Mouse (Mus musculus) CH12.LX (cell line): Measurements from ENCODE around the gene Map6. TPM values are rescaled to one million over a fixed set of nuclear protein-coding genes. Genes with fewer than 3 reads are reported as not detected.

Source experiments
- DNase-seq: peaks from one replicate; pipeline ENCODE4 v3.0.0-alpha.2; 2013; ENCODE audit errors: extremely low read depth
- H3K27ac ChIP-seq: 2 replicates; pipeline ENCODE4 v1.5.1; 2012; ENCODE audit warnings: low read depth, mild to moderate bottlenecking, control low read depth, moderate library complexity; ENCODE audit not compliant: insufficient read depth
- H3K27me3 ChIP-seq: replicated peaks from 2 replicates; pipeline ENCODE3; 2012; ENCODE audit warnings: inconsistent platforms
- H3K36me3 ChIP-seq, 2 experiments: replicated peaks in 1 of 2; 2 replicates each; pipeline versions ENCODE3 to v1.6.1; 2012; ENCODE audit warnings: inconsistent platforms in 1 of 2, low read length in 1 of 2, mild to moderate bottlenecking in 1 of 2, mixed read lengths in 1 of 2, moderate library complexity in 1 of 2; ENCODE audit not compliant: control insufficient read depth in 1 of 2, insufficient read depth in 1 of 2
- H3K4me1 ChIP-seq, 2 experiments: 2 replicates each; pipeline ENCODE4 v1.6.1; 2012; ENCODE audit warnings: inconsistent platforms in 1 of 2, moderate library complexity in 1 of 2; ENCODE audit not compliant: insufficient read depth in 2 of 2, control insufficient read depth in 1 of 2
- H3K4me2 ChIP-seq: 2 replicates; pipeline ENCODE4 v1.6.1; 2012; ENCODE audit warnings: low read depth, mild to moderate bottlenecking, control low read depth; ENCODE audit not compliant: poor library complexity, insufficient read depth, severe bottlenecking
- H3K4me3 ChIP-seq, 3 experiments: fragments of 150-350 bp in 1 of 3; sonication (generic) in 1 of 3; replicated peaks in 1 of 3; 2 replicates each; pipeline versions ENCODE3 to v1.5.1; 2011 to 2012; ENCODE audit warnings: low read depth in 2 of 3, low read length in 2 of 3, mild to moderate bottlenecking in 2 of 3, moderate library complexity in 2 of 3, control low read depth in 1 of 3, improper control_type of control experiment in 1 of 3, inconsistent platforms in 1 of 3, mixed read lengths in 1 of 3; ENCODE audit not compliant: poor library complexity in 1 of 3
- H3K79me2 ChIP-seq: replicated peaks from 2 replicates; pipeline ENCODE4 v1.6.1; 2012; ENCODE audit warnings: mild to moderate bottlenecking, moderate library complexity; ENCODE audit not compliant: control insufficient read depth, poor library complexity, insufficient read depth, severe bottlenecking; ENCODE audit errors: extremely low read depth
- H3K9ac ChIP-seq: 2 replicates; pipeline ENCODE4 v1.6.1; 2012; ENCODE audit warnings: low read depth, mild to moderate bottlenecking, control low read depth, moderate library complexity; ENCODE audit not compliant: insufficient read depth
- H3K9me3 ChIP-seq: replicated peaks from 2 replicates; pipeline ENCODE3; 2012; ENCODE audit warnings: low read length, inconsistent platforms, mixed read lengths
- BHLHE40 ChIP-seq: IDR thresholded peaks from 2 replicates; pipeline ENCODE4 v1.6.1; 2011; ENCODE audit warnings: mild to moderate bottlenecking, low read depth, low read length, improper control_type of control experiment
- CTCF ChIP-seq, 2 experiments: IDR thresholded peaks in 1 of 2; conservative IDR thresholded peaks in 1 of 2; 2 replicates each; pipeline ENCODE4 v1.5.1; 2011 to 2012; ENCODE audit warnings: low read depth in 2 of 2, low read length in 2 of 2, improper control_type of control experiment in 1 of 2, inconsistent platforms in 1 of 2, mild to moderate bottlenecking in 1 of 2, moderate library complexity in 1 of 2
- E2F4 ChIP-seq: IDR thresholded peaks from 2 replicates; pipeline ENCODE4 v1.6.1; 2011; ENCODE audit warnings: low read depth, low read length, improper control_type of control experiment; ENCODE audit not compliant: insufficient replicate concordance
- IRF4 ChIP-seq: IDR thresholded peaks from 2 replicates; pipeline ENCODE4 v1.6.1; 2014; ENCODE audit warnings: low read depth, mild to moderate bottlenecking, inconsistent platforms, low read length, improper control_type of control experiment
- MXI1 ChIP-seq: IDR thresholded peaks from 2 replicates; pipeline ENCODE4 v1.6.1; 2011; ENCODE audit warnings: mild to moderate bottlenecking, low read depth, low read length, improper control_type of control experiment
- NRF1 ChIP-seq: IDR thresholded peaks from 2 replicates; pipeline ENCODE4 v1.6.1; 2014; ENCODE audit warnings: low read depth, mild to moderate bottlenecking, inconsistent platforms, low read length, improper control_type of control experiment, moderate library complexity
- POLR2AphosphoS2 ChIP-seq: IDR thresholded peaks from 2 replicates; pipeline ENCODE4 v1.6.1; 2011; ENCODE audit warnings: low read depth, low read length, improper control_type of control experiment
- RAD21 ChIP-seq: IDR thresholded peaks from 2 replicates; pipeline ENCODE4 v1.6.1; 2011; ENCODE audit warnings: low read depth, mild to moderate bottlenecking, low read length, improper control_type of control experiment, moderate library complexity
- SIN3A ChIP-seq: IDR thresholded peaks from 2 replicates; pipeline ENCODE4 v1.6.1; 2012; ENCODE audit warnings: low read length, improper control_type of control experiment, inconsistent platforms
- SMC3 ChIP-seq: IDR thresholded peaks from 2 replicates; pipeline ENCODE4 v1.6.1; 2011; ENCODE audit warnings: low read depth, low read length, improper control_type of control experiment
- UBTF ChIP-seq: IDR thresholded peaks from 2 replicates; pipeline ENCODE4 v1.6.1; 2012; ENCODE audit warnings: low read depth, mild to moderate bottlenecking, inconsistent platforms, low read length, improper control_type of control experiment, moderate library complexity
- USF1 ChIP-seq: IDR thresholded peaks from 2 replicates; pipeline ENCODE4 v1.6.1; 2014; ENCODE audit warnings: low read depth, mild to moderate bottlenecking, inconsistent platforms, low read length, improper control_type of control experiment
- ZC3H11A ChIP-seq: IDR thresholded peaks from 2 replicates; pipeline ENCODE4 v1.6.1; 2012; ENCODE audit warnings: low read depth, mild to moderate bottlenecking, inconsistent platforms, low read length, improper control_type of control experiment
- ZKSCAN1 ChIP-seq: IDR thresholded peaks from 2 replicates; pipeline ENCODE4 v1.6.1; 2012; ENCODE audit warnings: low read depth, inconsistent platforms, low read length, improper control_type of control experiment, borderline replicate concordance
- ZNF384 ChIP-seq: IDR thresholded peaks from 2 replicates; pipeline ENCODE4 v1.6.1; 2012; ENCODE audit warnings: low read depth, low read length, improper control_type of control experiment, inconsistent platforms
- dilution Hi-C: fragments of 300-500 bp; cut with MboI; formaldehyde crosslinking; loops from 2 replicates; pipeline ENCODE4 v1.14.3; 2020; ENCODE audit warnings: low sequenced_read_pairs; ENCODE audit not compliant: extremely low pct_unique_long_range_greater_than_20kb, extremely low pct_ligation_motif_present
- in situ Hi-C: fragments of 300-500 bp; cut with MboI; formaldehyde crosslinking; loops from 3 replicates; pipeline ENCODE4 v1.14.3; 2019; ENCODE audit warnings: low sequenced_read_pairs, low pct_ligation_motif_present, low pct_unique_long_range_greater_than_20kb, mixed read lengths
- polyA plus RNA-seq: library from polyadenylated mRNA; unstranded; fragments of >175 nt; gene quantifications from 2 replicates; pipeline ENCODE4 v1.2.1, GENCODE M21; 2012; ENCODE audit warnings: low read depth; ENCODE audit not compliant: insufficient read length
- total RNA-seq, 2 experiments: library from RNA; depleted of rRNA; stranded (reverse); fragments of 300-350 nt in 1 of 2; fragments of >200 nt in 1 of 2; gene quantifications; 2 replicates each; pipeline ENCODE4 v1.2.3; 2012 to 2014

Map6 gene
- total and polyA plus RNA-seq, 3 experiments: 0.32 to 1.4 (median 1.1) TPM

DNA sequence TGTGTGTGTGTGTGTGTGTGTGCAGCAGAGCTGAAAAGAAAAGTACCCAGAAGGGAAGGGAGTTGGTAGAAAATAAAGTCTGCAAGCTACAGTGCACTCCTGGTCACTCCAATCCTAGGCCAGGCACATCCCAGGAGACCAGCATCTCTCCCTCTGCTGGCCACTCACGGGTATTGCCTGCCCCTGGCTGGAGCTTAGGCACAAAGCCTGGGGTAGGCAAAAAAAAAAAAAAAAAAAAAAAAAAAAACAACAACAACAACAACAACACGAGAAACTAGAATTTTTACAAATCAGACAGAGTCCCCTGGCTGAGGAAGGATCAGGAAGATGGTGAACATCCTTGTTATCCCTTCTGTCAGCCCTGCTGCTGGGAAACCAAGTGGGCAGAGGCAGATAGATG lies 37.8 kb upstream of the Map6 start:
- H3K36me3 ChIP-seq: no peaks in the 10 kb centered on the region
- no peaks in the 10 kb centered on the region for H3K79me2 ChIP-seq
- in situ Hi-C loops: no loop called here
- TF ChIP-seq ZNF384 (peak; percentile 82), MXI1 (no peak), E2F4 (no peak), RAD21 (peak; percentile 11), BHLHE40 (no peak), SMC3 (peak; percentile 33), CTCF (conservative IDR thresholded peaks at IDR 0.05 in 1 of 2, IDR thresholded peaks at IDR 0.05 in 1 of 2; ENCODE audit: low read depth in 2 of 2, low read length in 2 of 2) (peak; percentile 38 to 60)
- TF ChIP-seq, all 38 proteins: peak for 4
- Histone ChIP-seq H3K4me3 (no peak overlapping the region), H3K4me1 (no peaks in the 10 kb centered on the region), H3K27ac (no peak overlapping the region), H3K27me3 (peaks cover 9% of the 10 kb centered on the region), H3K4me2 (no peak overlapping the region), H3K9me3 (no peaks in the 10 kb centered on the region), H3K9ac (no peak overlapping the region)
- dilution Hi-C loops: no loop called here
- peak; percentile 24 for DNase-seq

- H3K9me3 ChIP-seq: no peaks in the 10 kb centered on the region
- no peak for TF ChIP-seq POLR2AphosphoS2
- no peak for TF ChIP-seq UBTF
- no peak for TF ChIP-seq NRF1
- TF ChIP-seq ZKSCAN1: no peak
- TF ChIP-seq ZNF384: no peak
- no peak for TF ChIP-seq SIN3A
- TF ChIP-seq USF1: no peak
- no peak for TF ChIP-seq ZC3H11A
- TF ChIP-seq IRF4: no peak
- H3K36me3 ChIP-seq: no peaks in the 10 kb centered on the region
- DNase-seq: no peak
- dilution Hi-C loops (no loop called here), in situ Hi-C loops (no loop called here)
- no peaks in the 10 kb centered on the region for H3K4me1 ChIP-seq
- H3K4me3 ChIP-seq: no peak overlapping the region
- H3K79me2 ChIP-seq: no peaks in the 10 kb centered on the region
- H3K27me3 ChIP-seq: peaks cover 6% of the 10 kb centered on the region
- H3K9ac ChIP-seq: no peak overlapping the region
- no peak overlapping the region for H3K4me2 ChIP-seq
- no peak overlapping the region for H3K27ac ChIP-seq
These were observed 37.0 kb upstream of the Map6 start for GRCm38 (mm10) chr7:99230061-99230747.
